Mouse (Mus musculus): Measurements from ENCODE around the gene Ifitm2. TPM values are rescaled to one million over a fixed set of nuclear protein-coding genes. Genes with fewer than 3 reads are reported as not detected.
"Not testable (repeated sequence)": the region's sequence is repeated elsewhere in the genome, so short reads cannot be mapped to it uniquely, and the experiment has no call there.

The Ifitm2 gene
- total and polyA plus RNA-seq, 3 experiments = 213 to 317 TPM; not detected in 1

DNA sequence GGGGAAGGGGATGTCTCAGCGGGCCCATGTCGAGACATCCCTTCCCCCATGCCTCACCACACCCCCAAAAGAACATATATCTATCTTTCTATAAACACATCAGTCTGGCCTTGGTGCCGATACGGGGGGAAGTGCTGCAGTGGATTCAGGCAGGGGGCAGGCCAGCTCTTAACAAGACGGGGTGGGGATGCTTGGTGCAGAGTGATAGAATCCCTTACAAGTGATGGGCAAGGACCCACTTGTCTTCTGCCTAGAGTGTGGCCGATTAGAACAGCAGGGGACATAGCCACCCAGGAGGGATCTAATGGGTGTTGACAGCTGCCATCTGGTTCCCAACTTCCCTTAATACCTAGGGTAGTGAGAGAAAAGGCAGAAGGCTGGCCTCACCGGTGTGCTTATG lies 15.1 kb upstream of the Ifitm2 start:
- Histone ChIP-seq H3K27me3 (ENCODE audit: control insufficient read depth in 1 of 2, insufficient read depth in 2 of 2, low read length in 2 of 2) (peaks cover 0 to 2% of the 10 kb centered on the region in 2 experiments; a peak in 3 of 4 replicates), H3K79me2 (ENCODE audit: control insufficient read depth, insufficient read depth, low read length, poor library complexity) (no peaks in the 10 kb centered on the region), H3K36me3 (ENCODE audit: control insufficient read depth in 1 of 2, insufficient read depth in 2 of 2, low read length in 2 of 2) (no peaks in the 10 kb centered on the region), H3K4me3 (ENCODE audit: control insufficient read depth in 1 of 2, insufficient read depth in 1 of 2, low read depth in 2 of 2, low read length in 2 of 2) (no peak overlapping the region), H3K4me1 (ENCODE audit: control insufficient read depth in 1 of 2, insufficient read depth in 2 of 2, low read length in 2 of 2) (no peaks in the 10 kb centered on the region), H3K9ac (ENCODE audit: control insufficient read depth, low read depth, low read length, poor library complexity, severe bottlenecking) (no peak overlapping the region), H3K9me3 (replicated peaks; ENCODE audit: insufficient read depth, low read length) (no peaks in the 10 kb centered on the region), H3K27ac (ENCODE audit: control insufficient read depth, low read depth, low read length) (no peak overlapping the region)
- no peak for TF ChIP-seq RAD21 (IDR thresholded peaks at IDR 0.05; ENCODE audit: low read depth, low read length)
- DNase-seq (ENCODE audit: low read depth, low spot score) = no peak

DNA sequence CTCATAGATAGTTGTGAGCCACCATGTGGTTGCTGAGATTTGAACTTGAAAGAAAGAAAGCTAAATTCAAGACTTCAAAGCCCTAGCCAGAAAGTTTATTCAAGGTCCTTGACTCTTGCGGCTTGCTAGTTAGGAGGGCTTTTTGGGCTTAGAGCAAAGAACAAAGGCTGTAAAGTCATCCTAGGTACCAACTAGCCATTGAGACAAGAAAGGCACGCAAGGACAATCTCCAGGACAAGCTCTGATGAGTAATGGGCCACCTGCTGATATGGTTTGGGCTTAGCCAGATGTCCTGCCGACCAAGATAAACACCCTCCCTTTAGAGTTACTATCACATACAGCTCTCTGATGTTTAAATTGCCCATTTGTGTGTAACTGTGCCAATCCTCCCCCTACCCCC lies 12.9 kb upstream of the Ifitm2 start:
- H3K27ac ChIP-seq (ENCODE audit: control insufficient read depth, low read depth, low read length); H3K36me3 ChIP-seq (ENCODE audit: control insufficient read depth in 1 of 2, insufficient read depth in 2 of 2, low read length in 2 of 2); H3K4me1 ChIP-seq (ENCODE audit: control insufficient read depth in 1 of 2, insufficient read depth in 2 of 2, low read length in 2 of 2); H3K9me3 ChIP-seq (replicated peaks; ENCODE audit: insufficient read depth, low read length); H3K4me3 ChIP-seq (ENCODE audit: control insufficient read depth in 1 of 2, insufficient read depth in 1 of 2, low read depth in 2 of 2, low read length in 2 of 2); H3K79me2 ChIP-seq (ENCODE audit: control insufficient read depth, insufficient read depth, low read length, poor library complexity); DNase-seq (ENCODE audit: low read depth, low spot score); H3K27me3 ChIP-seq (ENCODE audit: control insufficient read depth in 1 of 2, insufficient read depth in 2 of 2, low read length in 2 of 2); H3K9ac ChIP-seq (ENCODE audit: control insufficient read depth, low read depth, low read length, poor library complexity, severe bottlenecking): not testable (repeated sequence)

DNA sequence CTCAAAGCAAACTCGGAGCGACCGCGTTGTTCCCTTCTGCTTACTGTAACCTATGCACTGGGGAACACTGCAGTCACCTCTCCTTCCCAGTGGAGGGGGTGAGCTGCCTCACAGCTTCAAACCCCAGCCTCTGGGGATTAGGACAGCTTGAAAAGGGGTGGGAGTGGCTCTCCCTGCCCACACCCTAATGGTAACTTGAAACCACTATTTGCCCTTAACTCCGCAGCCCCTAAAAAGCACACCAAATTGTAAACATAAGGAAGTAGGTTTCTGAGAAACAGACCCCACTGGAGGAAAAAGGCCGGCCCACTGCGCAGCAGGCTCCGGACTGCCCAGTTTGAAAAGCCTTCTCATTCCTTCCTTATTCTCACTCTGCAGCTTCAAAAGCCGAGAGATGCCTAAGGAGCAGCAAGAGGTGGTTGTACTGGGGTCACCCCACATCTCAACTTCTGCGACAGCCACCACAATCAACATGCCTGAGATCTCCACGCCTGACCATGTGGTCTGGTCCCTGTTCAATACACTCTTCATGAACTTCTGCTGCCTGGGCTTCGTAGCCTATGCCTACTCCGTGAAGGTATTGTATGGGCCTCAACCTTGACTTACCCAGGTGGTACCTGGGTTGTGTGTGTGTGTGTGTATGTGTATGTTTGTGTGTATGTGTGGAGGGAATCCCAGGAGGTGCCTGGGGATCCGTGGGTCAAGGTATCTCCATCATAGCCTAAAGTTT lies 12.2 kb upstream of the Ifitm2 start:
- Histone ChIP-seq H3K79me2 (ENCODE audit: control insufficient read depth, insufficient read depth, low read length, poor library complexity) (no peaks in the 10 kb centered on the region), H3K27ac (ENCODE audit: control insufficient read depth, low read depth, low read length) (no peak overlapping the region), H3K9ac (ENCODE audit: control insufficient read depth, low read depth, low read length, poor library complexity, severe bottlenecking) (no peak overlapping the region), H3K36me3 (ENCODE audit: control insufficient read depth in 1 of 2, insufficient read depth in 2 of 2, low read length in 2 of 2) (no peaks in the 10 kb centered on the region), H3K4me3 (ENCODE audit: control insufficient read depth in 1 of 2, insufficient read depth in 1 of 2, low read depth in 2 of 2, low read length in 2 of 2) (no peak overlapping the region), H3K27me3 (ENCODE audit: control insufficient read depth in 1 of 2, insufficient read depth in 2 of 2, low read length in 2 of 2) (peaks cover 2 to 6% of the 10 kb centered on the region in 2 experiments), H3K4me1 (ENCODE audit: control insufficient read depth in 1 of 2, insufficient read depth in 2 of 2, low read length in 2 of 2) (no peaks in the 10 kb centered on the region), H3K9me3 (replicated peaks; ENCODE audit: insufficient read depth, low read length) (no peaks in the 10 kb centered on the region)
- DNase-seq (ENCODE audit: low read depth, low spot score) = no peak
- no peak for TF ChIP-seq POLR2AphosphoS2 (IDR thresholded peaks at IDR 0.05; ENCODE audit: low read length)
- no peak for TF ChIP-seq CHD1 (IDR thresholded peaks at IDR 0.05; ENCODE audit: low read depth, low read length)
- TF ChIP-seq TCF12 (IDR thresholded peaks at IDR 0.05; ENCODE audit: low read depth, low read length) = no peak
- TF ChIP-seq TBP (IDR thresholded peaks at IDR 0.05; ENCODE audit: low read depth, low read length) = no peak
- no peak for TF ChIP-seq MEF2A (IDR thresholded peaks at IDR 0.05; ENCODE audit: extremely low read depth, insufficient replicate concordance, low read depth, low read length, poor library complexity, severe bottlenecking)
- no peak for TF ChIP-seq CTCF (IDR thresholded peaks at IDR 0.05 in 2 of 3, conservative IDR thresholded peaks at IDR 0.05 in 1 of 3; ENCODE audit: control insufficient read depth in 1 of 3, insufficient read depth in 1 of 3, low read depth in 2 of 3, low read length in 3 of 3, poor library complexity in 1 of 3, severe bottlenecking in 1 of 3)
- no peak for TF ChIP-seq NELFE (IDR thresholded peaks at IDR 0.05; ENCODE audit: low read depth, low read length)
- no peak for TF ChIP-seq HCFC1 (IDR thresholded peaks at IDR 0.05; ENCODE audit: low read depth, low read length)
- no peak for TF ChIP-seq UBTF (IDR thresholded peaks at IDR 0.05; ENCODE audit: borderline replicate concordance, insufficient read depth, low read depth, low read length)
- no peak for TF ChIP-seq KAT2A (conservative IDR thresholded peaks at IDR 0.05; ENCODE audit: low read depth, low read length)
- TF ChIP-seq CHD2 (IDR thresholded peaks at IDR 0.05; ENCODE audit: low read length) = no peak
- TF ChIP-seq POLR2AphosphoS5 (IDR thresholded peaks at IDR 0.05; ENCODE audit: borderline replicate concordance, low read depth, low read length) = no peak
- no peak for TF ChIP-seq MYB (IDR thresholded peaks at IDR 0.05; ENCODE audit: low read depth, low read length)
- TF ChIP-seq SIN3A (IDR thresholded peaks at IDR 0.05; ENCODE audit: low read length) = no peak
- no peak for TF ChIP-seq TAL1 (IDR thresholded peaks at IDR 0.05; ENCODE audit: low read length)
- no peak for TF ChIP-seq GATA1 (IDR thresholded peaks at IDR 0.05; ENCODE audit: low read depth, low read length)
